ENCODE assay signal across 8 mouse cellular contexts in genomic region chr8:4324983-4325750, GRCm38 (mm10). TPM values are rescaled to one million over a fixed set of nuclear protein-coding genes. Genes with fewer than 3 reads are reported as not detected.
DNase-seq lines count a peak whose midpoint lies in the region; ATAC-seq and TF ChIP-seq lines count a peak whose summit lies in the region.

Gene Ccl25, plus strand, starts transcription at chr8:4325210.
Gene Elavl1, minus strand, starts transcription at chr8:4325413.

- H3K4me1 ChIP-seq in embryonic facial prominence, embryonic 13.5 days, result peaks cover 40% of the 10 kb centered on the region
- peaks cover 33% of the 10 kb centered on the region for H3K4me1 ChIP-seq in kidney, adult 2 months (ENCODE audit: control insufficient read depth, insufficient read depth, low read length)
- H3K4me1 ChIP-seq in limb, embryonic 12.5 days (replicated peaks), result peaks cover 27% of the 10 kb centered on the region
- H3K4me1 ChIP-seq in midbrain, embryonic 15.5 days, result peaks cover 43% of the 10 kb centered on the region
- peaks cover 9% of the 10 kb centered on the region for H3K4me1 ChIP-seq in spleen, adult 2 months (ENCODE audit: control insufficient read depth, insufficient read depth, insufficient read length)

- peak within 1 kb of the TSS; percentile 95 for H3K4me2 ChIP-seq in embryonic facial prominence, embryonic 13.5 days
- peak within 1 kb of the TSS; percentile 91 for H3K4me2 ChIP-seq in limb, embryonic 12.5 days
- H3K4me2 ChIP-seq in midbrain, embryonic 15.5 days, result peak within 1 kb of the TSS; percentile 82

- WGBS in embryonic facial prominence, embryonic 13.5 days, result 1% methylated on average over 57 of the region's 78 CpGs
- under 1% methylated on average over 78 of the region's 78 CpGs for WGBS in kidney, adult 2 months
- under 1% methylated on average over 65 of the region's 78 CpGs for WGBS in limb, embryonic 12.5 days
- under 1% methylated on average over 76 of the region's 78 CpGs for WGBS in midbrain, embryonic 15.5 days
- under 1% methylated on average over 77 of the region's 78 CpGs for WGBS in spleen, adult 2 months

- no peaks in the 10 kb centered on the region for H3K27me3 ChIP-seq in embryonic facial prominence, embryonic 13.5 days
- H3K27me3 ChIP-seq in kidney, adult 2 months (replicated peaks; ENCODE audit: control insufficient read depth, insufficient read depth, low read length), result no peaks in the 10 kb centered on the region
- no peaks in the 10 kb centered on the region for H3K27me3 ChIP-seq in limb, embryonic 12.5 days
- no peaks in the 10 kb centered on the region for H3K27me3 ChIP-seq in midbrain, embryonic 15.5 days (replicated peaks)
- H3K27me3 ChIP-seq in spleen, adult 2 months (ENCODE audit: control insufficient read depth, insufficient read depth, low read length), result no peaks in the 10 kb centered on the region

- DNase-seq in 3134 (ENCODE audit: extremely low read depth, insufficient read length, low spot score), result peak; percentile 98
- DNase-seq in adrenal gland, postnatal 36 days, result peak; percentile 98
- DNase-seq in heart, adult 18-20 months, result peak; percentile 98 to 99
- peak; percentile 98 for DNase-seq in kidney, adult 2 months
- peak; percentile 91 to 95 for DNase-seq in spleen, adult 2 months (ENCODE audit: low read depth in 1 of 2, low spot score in 2 of 2)

- peak; percentile 68 for TF ChIP-seq POLR2A in kidney, adult 2 months (IDR thresholded peaks at IDR 0.05; ENCODE audit: low read depth, low read length)
- TF ChIP-seq POLR2A in spleen, adult 2 months (IDR thresholded peaks at IDR 0.05; ENCODE audit: low read depth, low read length), result peak; percentile 33

- ATAC-seq in embryonic facial prominence, embryonic 13.5 days (ENCODE audit: insufficient number of reproducible peaks, insufficient read depth, low FRiP score, low TSS enrichment, low read depth), result peak; percentile 98
- peak; percentile 98 for ATAC-seq in limb, embryonic 12.5 days (ENCODE audit: insufficient number of reproducible peaks, insufficient read depth, low FRiP score, low TSS enrichment, low read depth)
- ATAC-seq in midbrain, embryonic 15.5 days (replicated peaks), result peak; percentile 99

- H3K9me3 ChIP-seq in embryonic facial prominence, embryonic 13.5 days, result no peaks in the 10 kb centered on the region
- no peaks in the 10 kb centered on the region for H3K9me3 ChIP-seq in limb, embryonic 12.5 days
- H3K9me3 ChIP-seq in midbrain, embryonic 15.5 days, result no peaks in the 10 kb centered on the region

- peak within 1 kb of the TSS; percentile 92 for H3K27ac ChIP-seq in embryonic facial prominence, embryonic 13.5 days
- H3K27ac ChIP-seq in kidney, adult 2 months (ENCODE audit: insufficient read depth, low read depth, low read length), result peak within 1 kb of the TSS; percentile 88
- H3K27ac ChIP-seq in limb, embryonic 12.5 days, result peak within 1 kb of the TSS; percentile 90
- peak within 1 kb of the TSS; percentile 91 for H3K27ac ChIP-seq in midbrain, embryonic 15.5 days
- peak within 1 kb of the TSS; percentile 80 for H3K27ac ChIP-seq in spleen, adult 2 months (ENCODE audit: insufficient read depth, low read length)

- no peak for TF ChIP-seq CTCF in kidney, adult 2 months (conservative IDR thresholded peaks at IDR 0.05; ENCODE audit: insufficient read depth, insufficient read length, low read depth, low read length)
- TF ChIP-seq CTCF in spleen, adult 2 months (IDR thresholded peaks at IDR 0.05; ENCODE audit: extremely low read depth, insufficient read depth, insufficient read length, insufficient replicate concordance), result no peak

- peak within 1 kb of the TSS; percentile 99 for H3K9ac ChIP-seq in embryonic facial prominence, embryonic 13.5 days
- peak within 1 kb of the TSS; percentile 99 for H3K9ac ChIP-seq in limb, embryonic 12.5 days (replicated peaks)
- peak within 1 kb of the TSS; percentile 97 for H3K9ac ChIP-seq in midbrain, embryonic 15.5 days

- peak within 1 kb of the TSS; percentile 99 for H3K4me3 ChIP-seq in embryonic facial prominence, embryonic 13.5 days
- peak within 1 kb of the TSS; percentile 82 for H3K4me3 ChIP-seq in kidney, adult 2 months (ENCODE audit: insufficient read depth, low read depth, low read length)
- H3K4me3 ChIP-seq in limb, embryonic 12.5 days (replicated peaks), result peak within 1 kb of the TSS; percentile 97
- peak within 1 kb of the TSS; percentile 92 for H3K4me3 ChIP-seq in midbrain, embryonic 15.5 days
- H3K4me3 ChIP-seq in spleen, adult 2 months (ENCODE audit: extremely low read depth, insufficient read depth, insufficient read length), result peak within 1 kb of the TSS; percentile 80

- H3K36me3 ChIP-seq in embryonic facial prominence, embryonic 13.5 days, result peaks cover 48% of the 10 kb centered on the region
- H3K36me3 ChIP-seq in kidney, adult 2 months (ENCODE audit: control insufficient read depth, insufficient read depth, low read length), result no peaks in the 10 kb centered on the region; the same call in 1 of the 2 replicates
- H3K36me3 ChIP-seq in limb, embryonic 12.5 days, result peaks cover 54% of the 10 kb centered on the region
- H3K36me3 ChIP-seq in midbrain, embryonic 15.5 days (replicated peaks), result peaks cover 19% of the 10 kb centered on the region
- H3K36me3 ChIP-seq in spleen, adult 2 months (ENCODE audit: control insufficient read depth, insufficient read depth, low read length), result peaks cover 2% of the 10 kb centered on the region; the same call in 1 of the 2 replicates

RNA-seq across cellular contexts. Expression of gene Ccl25, which starts in this region (rescaled TPM):
- total RNA-seq in adrenal gland, postnatal 36 days (2021), result 10 to 100 TPM; 14.8 to 15.5 TPM
- polyA plus RNA-seq in embryonic facial prominence, embryonic 13.5 days (2015; fragmentation: Nextera tagmentation; extraction: Ambion mirVana), result 21.0 and 21.1 TPM in 2 replicates
- 1 to 10 TPM; 2.7 to 3.1 TPM for total RNA-seq in heart, adult 18-20 months (2021)
- 4.9 and 5.2 TPM in 2 replicates for polyA plus RNA-seq in kidney, adult 2 months (2012; rRNA removed)
- polyA plus RNA-seq in limb, embryonic 12.5 days (2016; fragmentation: Nextera tagmentation; extraction: Ambion mirVana), result 23.0 TPM in 2 replicates
- polyA plus RNA-seq in midbrain, embryonic 15.5 days (2015; fragmentation: Nextera tagmentation; extraction: Ambion mirVana), result 19.3 and 20.4 TPM in 2 replicates
- polyA plus RNA-seq in spleen, adult 2 months (2012; rRNA removed), result 1.6 and 1.7 TPM in 2 replicates

RNA-seq across cellular contexts. Expression of gene Elavl1, which starts in this region (rescaled TPM):
- 100 to 1,000 TPM in 1 of 2 experiments, 10 to 100 TPM in 1; 96.6 to 121 TPM for total RNA-seq in adrenal gland, postnatal 36 days (2021)
- 262 and 263 TPM in 2 replicates for polyA plus RNA-seq in embryonic facial prominence, embryonic 13.5 days (2015; fragmentation: Nextera tagmentation; extraction: Ambion mirVana)
- 10 to 100 TPM; 56.9 to 57.7 TPM for total RNA-seq in heart, adult 18-20 months (2021)
- polyA plus RNA-seq in kidney, adult 2 months (2012; rRNA removed), result 26.4 and 35.9 TPM in 2 replicates
- polyA plus RNA-seq in limb, embryonic 12.5 days (2016; fragmentation: Nextera tagmentation; extraction: Ambion mirVana), result 341 and 367 TPM in 2 replicates
- 108 and 111 TPM in 2 replicates for polyA plus RNA-seq in midbrain, embryonic 15.5 days (2015; fragmentation: Nextera tagmentation; extraction: Ambion mirVana)
- 19.3 and 23.2 TPM in 2 replicates for polyA plus RNA-seq in spleen, adult 2 months (2012; rRNA removed)

Comparison
In these comparisons a context has a peak if more than half of its experiments do, and no peak if none do; other contexts are left out.
1. Peak in every context shown above with its lines: DNase-seq, ATAC-seq, H3K4me3 ChIP-seq and H3K27ac ChIP-seq.